Mouse (Mus musculus): Measurements from ENCODE around the gene Chga.
A peak's percentile ranks its signal among the peaks of the same experiment; 100 is the strongest.

Chga gene

GRCm38 (mm10) chr12:102557372-102557771, 2.6 kb downstream of the Chga start:
- DNase-seq (ENCODE audit: low read depth, low spot score), result peak; percentile 62

DNA sequence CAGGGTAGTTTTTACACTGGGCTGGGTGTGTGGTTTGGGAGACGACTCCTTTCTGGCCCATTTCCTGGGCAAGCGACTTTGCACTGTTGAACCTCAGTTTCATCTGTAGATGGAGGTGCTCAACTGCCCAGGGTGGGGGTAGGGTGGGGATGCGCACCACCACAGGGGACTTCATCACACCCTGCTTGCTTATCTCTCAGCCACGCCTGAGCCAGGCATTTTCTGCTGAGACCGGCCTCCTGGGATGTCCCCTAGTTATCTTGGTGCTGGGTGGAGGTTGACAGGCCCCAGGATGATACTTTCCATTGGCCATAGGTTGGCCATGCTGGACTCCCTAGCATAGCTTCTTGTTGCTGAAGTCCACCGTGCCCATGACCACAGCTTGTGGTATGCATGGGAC, 10.3 kb downstream of the Chga start:
- DNase-seq (ENCODE audit: low read depth, low spot score), result no peak

DNA sequence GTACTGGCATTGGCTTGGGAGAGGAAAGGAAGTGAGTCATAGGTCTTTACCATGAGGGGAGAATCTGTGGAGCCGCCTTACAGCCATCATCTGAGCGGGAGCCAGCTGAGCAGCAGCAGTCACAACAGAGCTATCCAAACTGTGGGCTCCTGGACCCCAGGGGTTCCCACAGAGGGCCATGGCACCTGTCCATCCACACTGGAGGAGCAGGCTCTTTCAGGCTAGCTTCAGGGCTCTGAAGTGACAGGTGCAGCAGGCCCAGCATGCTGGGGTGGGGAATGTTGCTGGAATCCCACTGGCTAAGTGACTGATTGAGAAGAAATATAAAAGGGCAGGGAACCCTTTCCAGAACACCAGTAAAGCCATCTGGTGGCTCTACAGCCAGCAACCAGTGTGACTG, 12.2 kb downstream of the Chga start:
- DNase-seq (ENCODE audit: low read depth, low spot score), result no peak

DNA sequence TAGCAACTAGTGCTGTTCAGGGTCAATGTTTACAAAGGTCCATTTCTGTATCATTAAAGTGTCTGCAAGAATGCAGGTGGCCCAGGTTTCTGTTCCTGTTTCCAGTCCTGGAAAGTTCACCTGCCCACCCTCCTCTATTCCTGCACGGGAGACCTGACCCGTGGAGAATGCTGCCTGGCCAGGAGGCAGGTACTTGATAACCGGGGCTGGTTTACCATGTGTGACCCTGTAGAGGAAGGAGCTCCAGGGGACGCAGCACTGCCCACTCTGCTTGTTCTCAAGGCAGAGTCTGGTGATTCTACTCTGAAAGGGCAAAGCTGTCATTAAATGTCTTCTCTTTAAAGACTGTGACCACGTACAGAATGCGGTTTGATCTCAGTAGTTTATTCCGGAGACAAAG, 13.4 kb downstream of the Chga start:
- DNase-seq (ENCODE audit: low read depth, low spot score), result no peak

GRCm38 (mm10) chr12:102570111-102570510, 15.3 kb downstream of the Chga start:
- DNase-seq (ENCODE audit: low read depth, low spot score), result no peak

DNA sequence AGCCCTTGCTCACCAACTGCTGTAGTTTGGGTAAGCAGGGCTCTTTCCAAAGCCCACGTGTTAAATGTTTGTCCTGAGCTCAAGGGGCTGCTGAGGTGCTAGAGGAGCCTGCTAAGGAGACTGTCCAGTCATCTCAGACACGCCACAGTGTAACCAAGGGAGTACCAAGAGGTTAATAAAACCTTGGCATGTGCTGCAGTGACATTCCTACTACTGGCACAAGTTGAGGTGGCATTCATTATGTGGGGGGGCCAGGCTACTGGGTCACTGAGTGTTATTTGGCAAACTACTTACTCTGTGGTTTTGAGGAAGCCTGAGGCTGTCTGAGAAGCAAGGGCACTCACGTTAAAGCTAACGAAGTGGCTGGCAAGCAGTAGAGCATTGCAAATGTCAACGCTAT, 16.0 kb downstream of the Chga start:
- DNase-seq (ENCODE audit: low read depth, low spot score), result no peak

DNA sequence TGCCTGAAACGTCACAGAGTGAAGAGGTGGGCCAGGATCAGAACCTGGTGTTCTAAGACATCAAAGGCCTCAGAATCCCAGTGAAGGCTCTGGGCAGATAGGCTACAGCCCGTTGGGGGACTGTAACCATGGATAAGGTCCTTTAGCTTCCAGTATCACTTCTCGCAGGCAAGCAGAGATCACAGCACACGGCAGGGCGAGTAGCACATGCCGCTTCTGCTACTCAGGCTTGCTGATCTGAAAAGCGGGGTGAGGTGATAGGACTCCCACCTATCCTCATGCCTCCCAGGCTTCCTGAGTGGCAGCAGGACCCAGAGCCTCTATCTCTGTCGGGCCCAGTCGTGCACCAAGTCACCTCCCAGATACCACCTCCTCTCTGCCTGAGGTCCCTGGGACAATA, 16.9 kb downstream of the Chga start:
- no peak for DNase-seq (ENCODE audit: low read depth, low spot score)

DNA sequence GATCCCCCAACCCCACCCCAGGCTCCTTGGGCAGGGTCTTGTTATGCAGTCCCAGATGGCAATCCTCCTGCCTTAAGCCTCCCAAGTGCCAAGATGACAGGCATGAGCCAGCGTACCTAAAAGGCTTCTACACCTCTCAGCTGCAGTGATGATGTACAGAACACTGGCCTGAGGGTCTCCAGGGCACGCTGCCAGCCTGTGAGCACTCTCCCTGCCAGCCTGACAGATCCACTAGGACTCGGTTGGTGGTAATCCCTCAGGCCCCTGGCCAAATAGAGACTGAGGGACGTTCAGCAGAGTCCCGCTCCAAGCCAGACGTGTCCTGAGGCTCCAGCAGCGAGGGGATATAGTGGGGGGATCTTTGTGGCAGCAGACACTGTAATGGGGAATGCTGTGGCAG, 18.3 kb downstream of the Chga start:
- DNase-seq (ENCODE audit: low read depth, low spot score), result no peak

GRCm38 (mm10) chr12:102575541-102576329, 21.0 kb downstream of the Chga start:
- DNase-seq (ENCODE audit: low read depth, low spot score), result no peak

GRCm38 (mm10) chr12:102576659-102577398, 22.1 kb downstream of the Chga start:
- DNase-seq (ENCODE audit: low read depth, low spot score), result no peak

GRCm38 (mm10) chr12:102579041-102579440, 24.3 kb downstream of the Chga start:
- no peak for DNase-seq (ENCODE audit: low read depth, low spot score)

DNA sequence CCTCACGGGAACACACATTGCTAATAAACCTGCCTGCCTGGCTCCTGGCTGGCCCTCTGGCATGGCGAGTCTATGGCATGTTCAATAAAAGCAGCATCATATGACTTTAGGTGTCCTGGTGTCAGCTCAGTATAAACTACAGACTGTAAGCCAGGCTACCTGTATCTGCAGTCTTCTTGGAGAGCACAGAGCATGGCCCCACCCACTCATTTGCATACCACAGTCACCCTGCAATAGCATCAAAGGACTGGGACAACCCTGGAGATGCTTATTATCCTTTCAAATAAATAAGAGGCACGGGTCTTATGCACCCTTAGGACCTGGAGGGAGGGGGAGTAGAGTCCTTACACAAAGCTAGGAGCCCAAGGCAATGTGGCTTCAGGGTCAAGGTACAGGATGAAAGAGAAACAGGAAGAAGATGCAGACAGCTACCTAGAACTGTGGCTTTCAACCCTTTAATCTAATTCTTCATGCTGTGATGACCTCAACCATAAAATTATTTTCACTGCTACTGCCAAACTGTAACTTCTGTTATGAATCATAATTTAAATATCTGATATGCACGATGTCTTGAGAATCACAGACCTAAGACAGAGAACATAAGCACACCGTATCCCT, 26.9 kb downstream of the Chga start:
- DNase-seq (ENCODE audit: low read depth, low spot score), result no peak

DNA sequence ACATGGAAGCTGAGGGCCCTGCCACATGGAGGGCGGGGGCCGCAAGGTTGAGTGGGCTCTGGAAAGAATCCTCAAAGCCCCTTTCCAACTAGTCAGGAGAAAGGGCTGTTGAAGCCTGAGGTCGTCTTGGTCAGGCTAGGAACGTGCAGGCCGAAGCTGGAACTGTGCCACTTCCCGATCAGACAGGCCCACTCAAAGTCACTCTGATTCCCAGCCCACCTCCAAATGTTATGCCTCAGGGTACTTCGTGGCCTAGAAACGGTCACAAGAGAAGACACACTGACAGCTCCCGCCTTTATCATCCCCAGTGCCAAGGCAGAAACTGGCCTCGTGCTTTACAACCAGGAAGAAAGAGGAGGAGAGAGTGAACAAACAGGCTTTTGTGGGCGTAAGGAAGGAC, 27.7 kb downstream of the Chga start:
- DNase-seq (ENCODE audit: low read depth, low spot score), result no peak

- DNase-seq (ENCODE audit: low read depth, low spot score), result peak; percentile 33
Measured at GRCm38 (mm10) chr12:102585390-102585789, 30.6 kb downstream of the Chga start.

- DNase-seq (ENCODE audit: low read depth, low spot score), result peak; percentile 42
Measured at GRCm38 (mm10) chr12:102586286-102586881, 31.6 kb downstream of the Chga start.

- no peak for DNase-seq (ENCODE audit: low read depth, low spot score)
Measured at GRCm38 (mm10) chr12:102587106-102587505, 32.3 kb downstream of the Chga start.

- no peak for DNase-seq (ENCODE audit: low read depth, low spot score)
Measured at GRCm38 (mm10) chr12:102590711-102591360, 36.1 kb downstream of the Chga start.

- no peak for DNase-seq (ENCODE audit: low read depth, low spot score)
Measured at GRCm38 (mm10) chr12:102593699-102594098, 38.9 kb downstream of the Chga start.

- DNase-seq (ENCODE audit: low read depth, low spot score), result no peak
Measured at GRCm38 (mm10) chr12:102594627-102595026, 39.9 kb downstream of the Chga start.

GRCm38 (mm10) chr12:102596410-102596809, 41.6 kb downstream of the Chga start:
- no peak for DNase-seq (ENCODE audit: low read depth, low spot score)

- no peak for DNase-seq (ENCODE audit: low read depth, low spot score)
Measured at GRCm38 (mm10) chr12:102597466-102597865, 42.7 kb downstream of the Chga start.

GRCm38 (mm10) chr12:102598535-102598934, 43.8 kb downstream of the Chga start:
- DNase-seq (ENCODE audit: low read depth, low spot score), result no peak
